Mouse (Mus musculus): Measurements from ENCODE around the gene Brca1.
"Not testable (repeated sequence)": the region's sequence is repeated elsewhere in the genome, so short reads cannot be mapped to it uniquely, and the experiment has no call there.

Brca1 gene

GRCm38 (mm10) chr11:101469155-101469554, 82.6 kb downstream of the Brca1 start:
- no peak for DNase-seq (ENCODE audit: low spot score in 2 of 2)

- no peak for DNase-seq (ENCODE audit: low spot score in 2 of 2)
These were observed 83.0 kb downstream of the Brca1 start for GRCm38 (mm10) chr11:101468731-101469130.

- no peak for DNase-seq (ENCODE audit: low spot score in 2 of 2)
These were observed 83.5 kb downstream of the Brca1 start for GRCm38 (mm10) chr11:101468263-101468688.

GRCm38 (mm10) chr11:101467477-101468262, 84.1 kb downstream of the Brca1 start:
- peak in 1 of 2 experiments; percentile 49 for DNase-seq (ENCODE audit: low spot score in 2 of 2)

GRCm38 (mm10) chr11:101466552-101466950, 85.2 kb downstream of the Brca1 start:
- DNase-seq (ENCODE audit: low spot score in 2 of 2) = not testable (repeated sequence)

- DNase-seq (ENCODE audit: low spot score in 2 of 2) = peak; percentile 43 to 55
These were observed 85.7 kb downstream of the Brca1 start, which contains the start of gene Vat1 for GRCm38 (mm10) chr11:101465869-101466551. Vat1 (minus strand) TSS chr11:101466230.

- peak; percentile 45 to 78 for DNase-seq (ENCODE audit: low spot score in 2 of 2)
These were observed 86.5 kb downstream of the Brca1 start for GRCm38 (mm10) chr11:101465101-101465868.

GRCm38 (mm10) chr11:101464211-101465100, 87.3 kb downstream of the Brca1 start, which contains the start of gene Rnd2:
Rnd2 (plus strand) TSS chr11:101464999.
- DNase-seq (ENCODE audit: low spot score in 2 of 2) = no peak

GRCm38 (mm10) chr11:101462583-101463440, 88.9 kb downstream of the Brca1 start:
- DNase-seq (ENCODE audit: low spot score in 2 of 2) = no peak

- DNase-seq (ENCODE audit: low spot score in 2 of 2) = no peak
These were observed 89.6 kb downstream of the Brca1 start for GRCm38 (mm10) chr11:101462141-101462540.

- no peak for DNase-seq (ENCODE audit: low spot score in 2 of 2)
These were observed 91.4 kb downstream of the Brca1 start for GRCm38 (mm10) chr11:101460321-101460720.

- no peak for DNase-seq (ENCODE audit: low spot score in 2 of 2)
These were observed 92.0 kb downstream of the Brca1 start for GRCm38 (mm10) chr11:101459716-101460115.

- DNase-seq (ENCODE audit: low spot score in 2 of 2) = no peak
These were observed 93.5 kb downstream of the Brca1 start for GRCm38 (mm10) chr11:101458217-101458616.

GRCm38 (mm10) chr11:101457631-101458030, 94.1 kb downstream of the Brca1 start:
- DNase-seq (ENCODE audit: low spot score in 2 of 2) = no peak

GRCm38 (mm10) chr11:101455627-101456026, 96.1 kb downstream of the Brca1 start:
- no peak for DNase-seq (ENCODE audit: low spot score in 2 of 2)

- no peak for DNase-seq (ENCODE audit: low spot score in 2 of 2)
These were observed 97.1 kb downstream of the Brca1 start for GRCm38 (mm10) chr11:101454702-101455101.

- DNase-seq (ENCODE audit: low spot score in 2 of 2) = no peak
These were observed 99.5 kb downstream of the Brca1 start for GRCm38 (mm10) chr11:101452093-101452774.

- no peak for DNase-seq (ENCODE audit: low spot score in 2 of 2)
These were observed 100.2 kb downstream of the Brca1 start for GRCm38 (mm10) chr11:101451536-101451935.

GRCm38 (mm10) chr11:101450394-101450793, 101.4 kb downstream of the Brca1 start:
- DNase-seq (ENCODE audit: low spot score in 2 of 2) = no peak
